Mouse (Mus musculus) liver, embryonic 14.5 days (tissue): ENCODE measurements around the gene Rtn4rl2.

Experiments
- CTCF ChIP-seq: IDR thresholded peaks from 2 replicates; pipeline ENCODE4 v1.5.1; 2016; ENCODE audit warnings: antibody characterized with exemption, low read depth, control low read depth
- EP300 ChIP-seq: IDR thresholded peaks from 2 replicates; pipeline ENCODE4 v1.6.1; 2016; ENCODE audit warnings: antibody characterized with exemption, low read depth

GRCm38 (mm10) chr2:84840748-84841563 is 45.6 kb downstream of the Rtn4rl2 start:
- TF ChIP-seq EP300 (no peak), CTCF (no peak)
